Mouse (Mus musculus) heart, embryonic 16.5 days (tissue): ENCODE results near the gene Mgat3. TPM values are rescaled to one million over a fixed set of nuclear protein-coding genes. Genes with fewer than 3 reads are reported as not detected.

Experiments
- ATAC-seq: fragments of 200-750 bp; cut with Nextera tagmentation; replicated peaks from 2 replicates; pipeline ENCODE4 v1.8.0; 2017; ENCODE audit warnings: moderate number of reproducible peaks; ENCODE audit not compliant: insufficient read depth, low FRiP score; ENCODE audit errors: extremely low read depth
- H3K27ac ChIP-seq: fragments of 300-500 bp; sonication (generic); 2 replicates; pipeline ENCODE4 v1.5.1; 2014; ENCODE audit warnings: mild to moderate bottlenecking, low read length, control low read depth, moderate library complexity
- H3K27me3 ChIP-seq: fragments of 300-500 bp; sonication (generic); 2 replicates; pipeline ENCODE4 v1.6.1; 2014; ENCODE audit warnings: low read length, mixed read lengths; ENCODE audit not compliant: control insufficient read depth, insufficient read depth
- H3K36me3 ChIP-seq: fragments of 300-500 bp; sonication (generic); 2 replicates; pipeline ENCODE4 v1.6.1; 2014; ENCODE audit not compliant: control insufficient read depth, insufficient read depth
- H3K4me1 ChIP-seq: fragments of 300-500 bp; sonication (generic); 2 replicates; pipeline ENCODE4 v1.6.1; 2014; ENCODE audit warnings: low read length, mixed read lengths; ENCODE audit not compliant: control insufficient read depth, insufficient read depth
- H3K4me2 ChIP-seq: fragments of 300-500 bp; sonication (generic); 2 replicates; pipeline ENCODE4 v1.6.1; 2014; ENCODE audit warnings: low read depth, mild to moderate bottlenecking, control low read depth, low read length
- H3K4me3 ChIP-seq: fragments of 300-500 bp; sonication (generic); 2 replicates; pipeline ENCODE4 v1.5.1; 2014; ENCODE audit warnings: mild to moderate bottlenecking, control low read depth, low read length
- H3K9ac ChIP-seq: fragments of 300-500 bp; sonication (generic); 2 replicates; pipeline ENCODE4 v1.6.1; 2014; ENCODE audit warnings: low read length, control low read depth
- H3K9me3 ChIP-seq: fragments of 300-500 bp; sonication (generic); replicated peaks from 2 replicates; pipeline ENCODE4 v1.6.1; 2016; ENCODE audit warnings: low read length; ENCODE audit not compliant: control insufficient read depth
- WGBS: fragments of 180-500 bp; shearing (Covaris S2); extraction: QIAGEN DNeasy Blood & Tissue Kit; methylation state at CpG from one replicate; pipeline ENCODE4 v1.1.7; 2014; 5-methylcytosine and 5-hydroxymethylcytosine counted together
- polyA plus RNA-seq: library from polyadenylated mRNA; unstranded; fragments of >200 nt; fragmentation: Nextera tagmentation; extraction: Ambion mirVana; gene quantifications from 2 replicates; pipeline ENCODE4 v1.2.1, GENCODE M21; 2015

Gene Mgat3
- polyA plus RNA-seq, 1 experiment from 2014 or later = 1.3 TPM

DNA sequence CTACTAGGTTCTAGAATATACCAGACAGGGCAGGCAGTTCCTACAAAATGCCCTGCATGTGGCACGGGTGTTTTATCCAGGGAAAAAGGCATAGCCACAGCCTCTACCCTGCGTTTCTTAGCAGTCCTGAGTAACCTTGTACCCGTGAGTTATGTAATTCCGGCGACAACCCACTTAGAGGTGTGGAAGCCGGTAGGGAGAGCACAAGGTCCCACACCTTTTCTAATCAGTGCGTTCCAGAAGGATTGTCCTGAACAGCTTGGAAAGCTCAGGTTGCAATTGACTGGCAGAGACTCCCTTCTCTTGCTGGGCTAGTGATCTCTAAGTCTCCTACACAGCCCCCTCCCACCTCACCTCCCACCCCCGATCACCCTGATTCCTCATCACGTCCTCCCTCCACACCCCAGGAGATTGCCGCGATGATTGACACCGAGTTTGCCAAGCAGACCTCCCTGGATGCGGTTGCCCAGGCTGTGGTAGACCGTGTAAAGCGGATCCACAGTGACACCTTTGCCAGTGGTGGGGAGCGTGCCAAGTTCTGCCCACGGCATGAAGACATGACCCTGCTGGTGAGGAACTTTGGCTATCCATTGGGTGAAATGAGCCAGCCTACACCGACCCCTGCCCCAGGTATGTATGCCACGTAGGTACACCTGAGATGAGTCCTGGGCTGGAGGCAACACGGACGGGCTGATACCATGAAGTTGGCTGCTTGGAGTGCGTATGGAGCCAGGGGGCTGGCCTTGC lies 16.2 kb upstream of the Mgat3 start:
- no peaks in the 10 kb centered on the region for H3K27me3 ChIP-seq
- no peak overlapping the region for H3K4me3 ChIP-seq
- no peak overlapping the region for H3K4me2 ChIP-seq
- 88% methylated on average over 22 of the region's 22 CpGs for WGBS
- H3K36me3 ChIP-seq = peaks cover 69% of the 10 kb centered on the region
- no peak overlapping the region for H3K27ac ChIP-seq
- H3K4me1 ChIP-seq = peaks cover 5% of the 10 kb centered on the region; the same call in 1 of the 2 replicates
- ATAC-seq = no peak
- H3K9ac ChIP-seq = no peak overlapping the region
- H3K9me3 ChIP-seq = no peaks in the 10 kb centered on the region

DNA sequence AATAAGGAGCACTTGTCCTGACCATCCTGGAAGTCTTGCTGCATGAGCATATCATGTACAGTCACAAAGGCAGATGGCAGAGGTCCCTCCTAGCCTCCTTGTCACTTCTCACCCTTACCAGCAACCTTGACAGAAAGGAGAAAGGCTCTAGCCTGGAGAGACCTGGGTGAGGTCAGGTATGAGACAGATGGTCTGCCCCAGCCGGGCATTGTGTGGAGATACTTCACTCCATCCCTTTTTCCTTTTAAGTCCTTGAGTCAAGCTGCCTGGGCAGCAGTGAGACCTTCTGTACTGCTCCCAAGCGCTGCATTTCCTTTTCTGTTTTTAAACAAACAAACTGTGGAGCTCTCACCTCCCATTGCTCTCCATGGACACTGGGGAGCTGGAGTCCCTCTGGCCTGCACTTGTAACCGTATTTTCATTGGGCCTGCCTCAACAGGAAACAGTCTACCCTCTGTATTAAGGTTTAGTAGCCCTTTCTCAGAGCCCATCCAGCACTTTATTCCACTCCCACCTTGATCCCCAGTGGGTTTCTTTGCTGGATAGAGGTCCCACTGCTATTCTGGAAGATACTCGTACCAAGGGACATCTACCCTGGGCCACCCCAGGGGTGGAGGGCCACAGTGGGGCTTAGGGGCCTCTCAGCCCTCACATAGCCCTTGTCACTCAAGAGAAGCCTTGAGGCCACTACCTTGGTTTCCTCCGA lies 15.4 kb upstream of the Mgat3 start:
- H3K27ac ChIP-seq = no peak overlapping the region
- no peak overlapping the region for H3K4me3 ChIP-seq
- H3K9me3 ChIP-seq = no peaks in the 10 kb centered on the region
- no peak overlapping the region for H3K4me2 ChIP-seq
- peaks cover 69% of the 10 kb centered on the region for H3K36me3 ChIP-seq
- H3K9ac ChIP-seq = no peak overlapping the region
- no peak for ATAC-seq
- no peaks in the 10 kb centered on the region for H3K27me3 ChIP-seq
- H3K4me1 ChIP-seq = peaks cover 4% of the 10 kb centered on the region; the same call in 1 of the 2 replicates
- WGBS = 62% methylated on average over 5 of the region's 5 CpGs

DNA sequence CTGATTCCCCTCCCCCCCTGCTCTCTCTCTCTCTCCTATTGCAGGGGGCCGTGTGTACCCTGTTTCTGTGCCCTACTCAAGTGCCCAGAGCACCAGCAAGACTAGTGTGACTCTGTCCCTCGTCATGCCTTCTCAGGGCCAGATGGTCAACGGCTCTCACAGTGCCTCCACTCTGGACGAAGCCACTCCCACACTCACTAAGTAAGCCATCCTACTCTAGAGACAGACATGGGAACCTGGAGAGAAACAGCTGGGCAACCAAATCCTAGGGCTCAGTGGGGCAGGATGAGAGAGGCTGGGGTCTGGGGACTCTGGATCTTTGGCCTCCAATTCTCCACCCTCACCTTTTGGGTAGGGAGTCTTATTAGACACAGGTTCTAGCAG lies 14.8 kb upstream of the Mgat3 start:
- peak overlapping the region; percentile 2; the same call in 1 of the 2 replicates for H3K27ac ChIP-seq
- peaks cover 64% of the 10 kb centered on the region for H3K36me3 ChIP-seq
- WGBS = 43% methylated on average over 4 of the region's 4 CpGs
- no peak overlapping the region for H3K4me3 ChIP-seq
- no peaks in the 10 kb centered on the region for H3K27me3 ChIP-seq
- H3K9me3 ChIP-seq = no peaks in the 10 kb centered on the region
- no peak overlapping the region for H3K4me2 ChIP-seq
- peaks cover 7% of the 10 kb centered on the region; the same call in 1 of the 2 replicates for H3K4me1 ChIP-seq
- no peak for ATAC-seq
- H3K9ac ChIP-seq = no peak overlapping the region

DNA sequence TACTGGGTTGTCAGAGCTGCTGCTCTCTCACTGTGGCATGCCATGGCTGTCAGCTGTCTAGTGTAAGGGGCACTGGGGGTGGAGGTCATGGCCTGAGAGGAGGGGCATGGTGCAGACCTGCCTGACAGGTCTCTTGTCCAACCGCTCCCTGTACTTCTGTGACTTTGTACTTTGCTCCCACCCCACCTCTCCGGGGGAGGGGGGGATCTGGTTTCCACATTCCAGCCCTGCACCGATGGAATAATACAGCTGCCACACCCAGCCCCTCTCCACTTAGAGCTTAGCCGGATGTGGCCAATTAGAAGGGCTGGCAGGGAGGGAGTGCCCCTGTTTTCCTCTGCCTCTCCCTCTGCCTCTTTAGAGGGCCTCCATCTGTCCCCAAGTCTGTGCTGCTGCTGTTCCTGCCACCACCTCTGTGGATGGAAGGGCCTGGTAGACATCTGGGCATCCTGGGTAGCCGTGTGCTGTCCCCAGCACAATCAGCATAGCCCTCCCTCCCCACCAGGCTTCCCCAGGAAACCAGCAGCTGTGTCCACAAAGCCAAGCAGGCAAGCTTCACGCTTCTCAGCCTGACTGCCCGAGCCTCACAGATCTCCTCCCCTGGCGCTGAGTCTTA lies 14.1 kb upstream of the Mgat3 start:
- Histone ChIP-seq H3K27ac (peak overlapping the region; percentile 41), H3K4me3 (no peak overlapping the region), H3K27me3 (no peaks in the 10 kb centered on the region), H3K4me1 (peaks cover 7% of the 10 kb centered on the region; the same call in 1 of the 2 replicates), H3K9me3 (no peaks in the 10 kb centered on the region), H3K9ac (no peak overlapping the region), H3K36me3 (peaks cover 59% of the 10 kb centered on the region), H3K4me2 (no peak overlapping the region)
- 0 out of 2 replicates have a peak, but pooled peaks have one; percentile 14 for ATAC-seq
- 36% methylated on average over 8 of the region's 8 CpGs for WGBS

DNA sequence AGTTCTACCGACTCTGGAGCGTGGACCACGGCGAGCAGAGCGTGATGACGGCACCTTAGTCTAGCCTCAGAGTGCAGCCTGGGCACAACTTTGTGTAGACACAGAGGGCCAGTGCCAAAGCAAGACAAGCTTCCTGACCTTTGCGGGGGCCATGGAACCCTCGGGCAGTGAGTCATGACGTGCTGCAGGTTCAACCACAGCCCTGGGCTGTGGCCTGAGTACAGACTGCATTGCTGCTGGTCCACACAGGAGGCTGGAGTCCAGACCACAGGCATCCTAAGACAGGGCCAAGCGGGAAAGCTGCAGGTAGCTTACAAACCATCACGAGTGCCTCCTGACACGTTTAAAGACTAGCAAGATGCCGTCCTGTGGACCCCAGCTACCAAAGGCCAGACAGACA lies 13.3 kb upstream of the Mgat3 start:
- Histone ChIP-seq H3K27ac (peak overlapping the region; percentile 41), H3K4me3 (no peak overlapping the region), H3K4me2 (no peak overlapping the region), H3K9me3 (no peaks in the 10 kb centered on the region), H3K4me1 (peaks cover 7% of the 10 kb centered on the region; the same call in 1 of the 2 replicates), H3K9ac (no peak overlapping the region), H3K27me3 (no peaks in the 10 kb centered on the region), H3K36me3 (peaks cover 52% of the 10 kb centered on the region)
- ATAC-seq = no peak
- 89% methylated on average over 13 of the region's 13 CpGs for WGBS

DNA sequence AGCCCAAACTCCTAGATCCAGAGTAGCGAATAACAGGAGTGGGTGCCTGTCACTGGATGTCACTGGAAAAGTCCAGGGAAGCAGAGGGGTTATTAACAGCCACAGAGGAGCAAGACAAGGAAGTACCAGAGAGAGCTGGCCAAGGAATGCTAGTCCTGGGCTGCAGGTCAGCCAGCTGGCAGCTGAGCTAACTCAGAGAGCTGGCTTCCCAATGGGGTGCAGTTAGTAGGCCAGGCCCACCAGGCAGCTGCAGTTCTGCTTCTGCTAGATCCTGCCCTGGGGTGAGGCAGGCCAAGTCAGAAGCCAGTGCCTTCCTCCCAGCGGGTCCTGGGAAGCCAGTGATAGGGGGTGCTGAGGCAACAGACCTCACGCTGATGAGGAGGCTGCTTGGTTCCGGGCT lies 12.8 kb upstream of the Mgat3 start:
- no peaks in the 10 kb centered on the region for H3K27me3 ChIP-seq
- no peaks in the 10 kb centered on the region for H3K9me3 ChIP-seq
- H3K9ac ChIP-seq = no peak overlapping the region
- peaks cover 7% of the 10 kb centered on the region; the same call in 1 of the 2 replicates for H3K4me1 ChIP-seq
- H3K4me2 ChIP-seq = no peak overlapping the region
- ATAC-seq = no peak
- WGBS = 89% methylated on average over 4 of the region's 4 CpGs
- no peak overlapping the region for H3K27ac ChIP-seq
- H3K4me3 ChIP-seq = no peak overlapping the region
- peaks cover 49% of the 10 kb centered on the region for H3K36me3 ChIP-seq

DNA sequence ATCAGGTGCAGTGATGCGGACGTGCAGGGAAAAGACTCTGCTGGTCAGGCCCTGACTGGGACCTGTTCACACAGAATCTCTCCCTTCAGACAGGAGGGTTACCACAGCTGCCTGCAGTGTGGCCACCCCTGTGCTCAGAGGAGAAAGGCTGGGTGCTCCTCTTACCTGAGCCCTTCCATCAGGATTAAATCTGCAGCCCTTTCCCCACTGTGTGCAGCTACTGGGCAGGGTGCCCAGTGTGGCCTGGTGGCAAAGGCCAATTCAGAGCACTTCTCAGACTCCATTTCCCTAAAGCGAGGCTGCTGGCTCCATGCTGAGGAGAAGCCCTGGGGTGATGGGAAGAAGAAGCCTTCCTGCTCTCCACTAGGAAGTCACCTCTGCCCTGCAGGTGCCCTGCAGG lies 12.3 kb upstream of the Mgat3 start:
- Histone ChIP-seq H3K4me3 (no peak overlapping the region), H3K4me1 (peaks cover 7% of the 10 kb centered on the region; the same call in 1 of the 2 replicates), H3K27me3 (no peaks in the 10 kb centered on the region), H3K9ac (no peak overlapping the region), H3K36me3 (peaks cover 49% of the 10 kb centered on the region), H3K9me3 (no peaks in the 10 kb centered on the region), H3K27ac (no peak overlapping the region), H3K4me2 (no peak overlapping the region)
- ATAC-seq = no peak
- 86% methylated on average over 3 of the region's 3 CpGs for WGBS

DNA sequence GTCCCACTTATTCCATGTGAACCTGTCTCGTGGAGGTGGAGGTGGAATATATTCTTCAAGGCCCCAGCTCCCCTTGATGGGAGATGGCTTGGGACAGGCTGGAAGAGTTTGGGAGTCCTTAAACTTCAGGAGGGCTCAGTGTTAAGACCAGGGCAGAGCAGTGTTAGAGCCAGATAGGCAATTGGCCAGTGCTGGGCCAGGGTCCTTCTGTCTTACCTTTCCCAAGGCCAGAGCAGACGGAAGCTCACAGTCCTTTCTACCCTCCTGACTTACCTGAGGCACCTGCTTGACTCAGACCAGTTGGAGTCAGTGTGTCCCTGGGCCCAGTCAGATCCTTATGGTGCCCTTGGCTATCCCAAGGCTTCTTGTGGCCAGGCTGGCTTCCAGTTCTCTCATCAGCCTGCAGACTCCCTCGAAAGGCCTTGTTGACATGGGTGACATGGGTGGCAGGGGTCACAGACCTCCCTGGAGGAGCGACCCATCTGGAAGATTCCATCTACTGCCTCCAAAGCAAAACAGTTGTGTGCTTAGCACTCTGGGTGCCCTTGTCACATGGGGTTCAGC lies 11.0 kb upstream of the Mgat3 start:
- H3K27me3 ChIP-seq = no peaks in the 10 kb centered on the region
- 80% methylated on average over 4 of the region's 4 CpGs for WGBS
- peaks cover 44% of the 10 kb centered on the region for H3K36me3 ChIP-seq
- H3K9me3 ChIP-seq = no peaks in the 10 kb centered on the region
- H3K4me1 ChIP-seq = peaks cover 7% of the 10 kb centered on the region; the same call in 1 of the 2 replicates
- no peak overlapping the region for H3K4me2 ChIP-seq
- H3K9ac ChIP-seq = no peak overlapping the region
- H3K4me3 ChIP-seq = no peak overlapping the region
- H3K27ac ChIP-seq = no peak overlapping the region
- no peak for ATAC-seq
